Mouse (Mus musculus) CH12.LX (cell line): ENCODE data around the gene Per1. TPM values are rescaled to one million over a fixed set of nuclear protein-coding genes. Genes with fewer than 3 reads are reported as not detected.

Experiments used
- DNase-seq: peaks from one replicate; pipeline ENCODE4 v3.0.0-alpha.2; 2013; ENCODE audit errors: extremely low read depth
- H3K27ac ChIP-seq: 2 replicates; pipeline ENCODE4 v1.5.1; 2012; ENCODE audit warnings: low read depth, mild to moderate bottlenecking, control low read depth, moderate library complexity; ENCODE audit not compliant: insufficient read depth
- H3K27me3 ChIP-seq: replicated peaks from 2 replicates; pipeline ENCODE3; 2012; ENCODE audit warnings: inconsistent platforms
- H3K36me3 ChIP-seq, 2 experiments: replicated peaks in 1 of 2; 2 replicates each; pipeline versions ENCODE3 to v1.6.1; 2012; ENCODE audit warnings: inconsistent platforms in 1 of 2, low read length in 1 of 2, mild to moderate bottlenecking in 1 of 2, mixed read lengths in 1 of 2, moderate library complexity in 1 of 2; ENCODE audit not compliant: control insufficient read depth in 1 of 2, insufficient read depth in 1 of 2
- H3K4me1 ChIP-seq, 2 experiments: 2 replicates each; pipeline ENCODE4 v1.6.1; 2012; ENCODE audit warnings: inconsistent platforms in 1 of 2, moderate library complexity in 1 of 2; ENCODE audit not compliant: insufficient read depth in 2 of 2, control insufficient read depth in 1 of 2
- H3K4me2 ChIP-seq: 2 replicates; pipeline ENCODE4 v1.6.1; 2012; ENCODE audit warnings: low read depth, mild to moderate bottlenecking, control low read depth; ENCODE audit not compliant: poor library complexity, insufficient read depth, severe bottlenecking
- H3K4me3 ChIP-seq, 3 experiments: fragments of 150-350 bp in 1 of 3; sonication (generic) in 1 of 3; replicated peaks in 1 of 3; 2 replicates each; pipeline versions ENCODE3 to v1.5.1; 2011 to 2012; ENCODE audit warnings: low read depth in 2 of 3, low read length in 2 of 3, mild to moderate bottlenecking in 2 of 3, moderate library complexity in 2 of 3, control low read depth in 1 of 3, improper control_type of control experiment in 1 of 3, inconsistent platforms in 1 of 3, mixed read lengths in 1 of 3; ENCODE audit not compliant: poor library complexity in 1 of 3
- H3K79me2 ChIP-seq: replicated peaks from 2 replicates; pipeline ENCODE4 v1.6.1; 2012; ENCODE audit warnings: mild to moderate bottlenecking, moderate library complexity; ENCODE audit not compliant: control insufficient read depth, poor library complexity, insufficient read depth, severe bottlenecking; ENCODE audit errors: extremely low read depth
- H3K9ac ChIP-seq: 2 replicates; pipeline ENCODE4 v1.6.1; 2012; ENCODE audit warnings: low read depth, mild to moderate bottlenecking, control low read depth, moderate library complexity; ENCODE audit not compliant: insufficient read depth
- H3K9me3 ChIP-seq: replicated peaks from 2 replicates; pipeline ENCODE3; 2012; ENCODE audit warnings: low read length, inconsistent platforms, mixed read lengths
- CHD1 ChIP-seq: IDR thresholded peaks from 2 replicates; pipeline ENCODE4 v1.6.1; 2012; ENCODE audit warnings: low read depth, low read length, improper control_type of control experiment, inconsistent platforms
- CHD2 ChIP-seq: IDR thresholded peaks from 2 replicates; pipeline ENCODE4 v1.6.1; 2011; ENCODE audit warnings: low read length, improper control_type of control experiment
- E2F4 ChIP-seq: IDR thresholded peaks from 2 replicates; pipeline ENCODE4 v1.6.1; 2011; ENCODE audit warnings: low read depth, low read length, improper control_type of control experiment; ENCODE audit not compliant: insufficient replicate concordance
- ELF1 ChIP-seq: IDR thresholded peaks from 2 replicates; pipeline ENCODE4 v1.6.1; 2014; ENCODE audit warnings: low read depth, mild to moderate bottlenecking, inconsistent platforms, low read length, improper control_type of control experiment
- HCFC1 ChIP-seq: IDR thresholded peaks from 2 replicates; pipeline ENCODE4 v1.6.1; 2012; ENCODE audit warnings: low read depth, mild to moderate bottlenecking, inconsistent platforms, low read length, improper control_type of control experiment
- IRF4 ChIP-seq: IDR thresholded peaks from 2 replicates; pipeline ENCODE4 v1.6.1; 2014; ENCODE audit warnings: low read depth, mild to moderate bottlenecking, inconsistent platforms, low read length, improper control_type of control experiment
- JUN ChIP-seq: IDR thresholded peaks from 2 replicates; pipeline ENCODE4 v1.6.1; 2011; ENCODE audit warnings: low read depth, mild to moderate bottlenecking, low read length, improper control_type of control experiment, moderate library complexity; ENCODE audit not compliant: insufficient read depth
- JUND ChIP-seq: conservative IDR thresholded peaks from 2 replicates; pipeline ENCODE4 v1.6.1; 2011; ENCODE audit warnings: low read depth, low read length, improper control_type of control experiment
- KAT2A ChIP-seq: IDR thresholded peaks from 2 replicates; pipeline ENCODE4 v1.6.1; 2012; ENCODE audit warnings: low read length, improper control_type of control experiment, inconsistent platforms; ENCODE audit not compliant: insufficient replicate concordance
- MAX ChIP-seq: IDR thresholded peaks from 2 replicates; pipeline ENCODE4 v1.6.1; 2011; ENCODE audit warnings: low read length, improper control_type of control experiment
- MAZ ChIP-seq: IDR thresholded peaks from 2 replicates; pipeline ENCODE4 v1.6.1; 2012; ENCODE audit warnings: low read depth, mild to moderate bottlenecking, inconsistent platforms, low read length, improper control_type of control experiment, moderate library complexity
- MEF2A ChIP-seq: IDR thresholded peaks from 2 replicates; pipeline ENCODE4 v1.6.1; 2014; ENCODE audit warnings: low read depth, mild to moderate bottlenecking, inconsistent platforms, low read length, improper control_type of control experiment, borderline replicate concordance
- MXI1 ChIP-seq: IDR thresholded peaks from 2 replicates; pipeline ENCODE4 v1.6.1; 2011; ENCODE audit warnings: mild to moderate bottlenecking, low read depth, low read length, improper control_type of control experiment
- MYC ChIP-seq: IDR thresholded peaks from 2 replicates; pipeline ENCODE4 v1.6.1; 2011; ENCODE audit warnings: low read depth, mild to moderate bottlenecking, improper control_type of control experiment, low read length
- NELFE ChIP-seq: IDR thresholded peaks from 2 replicates; pipeline ENCODE4 v1.6.1; 2011; ENCODE audit warnings: low read depth, low read length, improper control_type of control experiment
- POLR2AphosphoS2 ChIP-seq: IDR thresholded peaks from 2 replicates; pipeline ENCODE4 v1.6.1; 2011; ENCODE audit warnings: low read depth, low read length, improper control_type of control experiment
- RAD21 ChIP-seq: IDR thresholded peaks from 2 replicates; pipeline ENCODE4 v1.6.1; 2011; ENCODE audit warnings: low read depth, mild to moderate bottlenecking, low read length, improper control_type of control experiment, moderate library complexity
- RCOR1 ChIP-seq: conservative IDR thresholded peaks from 2 replicates; pipeline ENCODE4 v1.6.1; 2012; ENCODE audit warnings: low read depth, mild to moderate bottlenecking, inconsistent platforms, low read length, improper control_type of control experiment
- SIN3A ChIP-seq: IDR thresholded peaks from 2 replicates; pipeline ENCODE4 v1.6.1; 2012; ENCODE audit warnings: low read length, improper control_type of control experiment, inconsistent platforms
- SMC3 ChIP-seq: IDR thresholded peaks from 2 replicates; pipeline ENCODE4 v1.6.1; 2011; ENCODE audit warnings: low read depth, low read length, improper control_type of control experiment
- ZC3H11A ChIP-seq: IDR thresholded peaks from 2 replicates; pipeline ENCODE4 v1.6.1; 2012; ENCODE audit warnings: low read depth, mild to moderate bottlenecking, inconsistent platforms, low read length, improper control_type of control experiment
- ZMIZ1 ChIP-seq: IDR thresholded peaks from 2 replicates; pipeline ENCODE4 v1.6.1; 2012; ENCODE audit warnings: low read depth, mild to moderate bottlenecking, inconsistent platforms, low read length, improper control_type of control experiment
- ZNF384 ChIP-seq: IDR thresholded peaks from 2 replicates; pipeline ENCODE4 v1.6.1; 2012; ENCODE audit warnings: low read depth, low read length, improper control_type of control experiment, inconsistent platforms
- dilution Hi-C: fragments of 300-500 bp; cut with MboI; formaldehyde crosslinking; loops from 2 replicates; pipeline ENCODE4 v1.14.3; 2020; ENCODE audit warnings: low sequenced_read_pairs; ENCODE audit not compliant: extremely low pct_unique_long_range_greater_than_20kb, extremely low pct_ligation_motif_present
- in situ Hi-C: fragments of 300-500 bp; cut with MboI; formaldehyde crosslinking; loops from 3 replicates; pipeline ENCODE4 v1.14.3; 2019; ENCODE audit warnings: low sequenced_read_pairs, low pct_ligation_motif_present, low pct_unique_long_range_greater_than_20kb, mixed read lengths
- polyA plus RNA-seq: library from polyadenylated mRNA; unstranded; fragments of >175 nt; gene quantifications from 2 replicates; pipeline ENCODE4 v1.2.1, GENCODE M21; 2012; ENCODE audit warnings: low read depth; ENCODE audit not compliant: insufficient read length
- total RNA-seq, 2 experiments: library from RNA; depleted of rRNA; stranded (reverse); fragments of 300-350 nt in 1 of 2; fragments of >200 nt in 1 of 2; gene quantifications; 2 replicates each; pipeline ENCODE4 v1.2.3; 2012 to 2014

Per1 gene
- total and polyA plus RNA-seq, 3 experiments = 2.8 to 38.3 (median 11.8) TPM

- no peak overlapping the region for H3K4me2 ChIP-seq
- H3K27ac ChIP-seq = no peak overlapping the region
- no peak for DNase-seq
- TF ChIP-seq NELFE (no peak), ZC3H11A (no peak), IRF4 (no peak), MEF2A (no peak), MYC (no peak), JUND (no peak), POLR2AphosphoS2 (no peak), RCOR1 (no peak), ZMIZ1 (no peak), CHD1 (no peak)
- no peak overlapping the region for H3K4me3 ChIP-seq
- dilution Hi-C loops (no loop called here), in situ Hi-C loops (no loop called here)
- H3K36me3 ChIP-seq = peaks cover 63 to 68% of the 10 kb centered on the region in 2 experiments
- H3K79me2 ChIP-seq = no peaks in the 10 kb centered on the region
- peaks cover 0 to 18% of the 10 kb centered on the region in 2 experiments; a peak in 2 of 4 replicates for H3K4me1 ChIP-seq
- no peak overlapping the region for H3K9ac ChIP-seq
- H3K9me3 ChIP-seq = no peaks in the 10 kb centered on the region
- H3K27me3 ChIP-seq = peaks cover 24% of the 10 kb centered on the region
Observed at GRCm38 (mm10) chr11:69108223-69108622, 13.2 kb downstream of the Per1 start.

GRCm38 (mm10) chr11:69109032-69109900 is 14.2 kb downstream of the Per1 start:
- Histone ChIP-seq H3K9ac (no peak overlapping the region), H3K4me2 (no peak overlapping the region), H3K9me3 (no peaks in the 10 kb centered on the region), H3K27ac (no peak overlapping the region), H3K4me3 (no peak overlapping the region), H3K79me2 (no peaks in the 10 kb centered on the region), H3K4me1 (peaks cover 0 to 18% of the 10 kb centered on the region in 2 experiments; a peak in 2 of 4 replicates), H3K27me3 (peaks cover 35% of the 10 kb centered on the region), H3K36me3 (peaks cover 52 to 58% of the 10 kb centered on the region in 2 experiments)
- TF ChIP-seq ZC3H11A (no peak), MAZ (no peak), ZNF384 (no peak), E2F4 (no peak), SIN3A (no peak), ELF1 (no peak), JUND (no peak), CHD2 (no peak), KAT2A (no peak), MXI1 (no peak), HCFC1 (no peak), MAX (no peak), SMC3 (no peak), MEF2A (no peak), RCOR1 (no peak), ZMIZ1 (no peak), NELFE (no peak), RAD21 (no peak), JUN (no peak), POLR2AphosphoS2 (no peak)
- no peak for DNase-seq
- dilution Hi-C loops (no loop called here), in situ Hi-C loops (no loop called here)
